Mouse (Mus musculus): ENCODE measurements at regions not wholly inside any gene's neighbourhood (a gene's known extent, or its start where the extent isn't known, plus 50 kb on each side); places are given as distances from the start of the nearest gene placed in this dataset.

DNA sequence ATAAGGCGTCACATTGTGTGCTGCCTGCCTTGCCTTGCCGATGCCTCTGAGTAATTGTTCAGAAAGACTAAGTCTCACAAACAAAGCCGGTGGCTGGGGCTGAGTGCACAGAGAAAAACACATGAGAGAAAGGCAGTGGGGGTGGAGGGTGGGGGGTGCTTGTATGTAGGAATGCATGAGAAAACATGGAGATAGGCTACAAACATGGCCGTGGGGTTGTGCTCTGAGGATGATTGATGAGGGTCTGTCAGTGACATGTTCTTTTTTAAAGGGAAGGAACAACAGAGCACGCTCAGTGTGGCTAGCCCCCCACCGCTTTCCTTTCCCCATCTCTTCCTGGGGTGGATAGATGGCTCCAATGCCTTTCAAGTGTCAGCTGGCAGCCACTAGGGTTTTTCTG lies 304.8 kb downstream of the Nkx6-1 start:
- TF ChIP-seq CTCF (IDR thresholded peaks at IDR 0.05; ENCODE audit: borderline replicate concordance, control insufficient read depth, extremely low read depth, insufficient read depth, low read length, poor library complexity) (no peak), POLR2A (IDR thresholded peaks at IDR 0.05; ENCODE audit: control insufficient read depth, extremely low read depth, insufficient read depth, low read length, poor library complexity) (no peak)
